Mouse (Mus musculus) kidney, postnatal 0 days (tissue): ENCODE measurements at regions not wholly inside any gene's neighbourhood (a gene's known extent, or its start where the extent isn't known, plus 50 kb on each side); places are given as distances from the start of the nearest gene placed in this dataset.

ENCODE experiments used
- ATAC-seq: fragments of 200-750 bp; cut with Nextera tagmentation; replicated peaks from 2 replicates; pipeline ENCODE4 v1.8.0; 2017; ENCODE audit warnings: low read depth, moderate number of reproducible peaks, moderate TSS enrichment, moderate library complexity; ENCODE audit not compliant: low FRiP score
- DNase-seq: peaks from one replicate; pipeline ENCODE4 v3.0.0-alpha.2; 2016; ENCODE audit warnings: low spot score
- H3K27ac ChIP-seq: fragments of 300-500 bp; sonication (generic); 2 replicates; pipeline ENCODE4 v1.5.1; 2014; ENCODE audit warnings: mild to moderate bottlenecking
- H3K27me3 ChIP-seq: fragments of 300-500 bp; sonication (generic); 2 replicates; pipeline ENCODE4 v1.6.1; 2014; ENCODE audit warnings: low read length, mixed read lengths; ENCODE audit not compliant: insufficient read depth
- H3K36me3 ChIP-seq: fragments of 300-500 bp; sonication (generic); 2 replicates; pipeline ENCODE4 v1.6.1; 2014; ENCODE audit warnings: low read length, mixed read lengths; ENCODE audit not compliant: insufficient read depth
- H3K4me1 ChIP-seq: fragments of 300-500 bp; sonication (generic); replicated peaks from 2 replicates; pipeline ENCODE4 v1.6.1; 2014; ENCODE audit warnings: antibody characterized with exemption, low read length, mixed read lengths; ENCODE audit not compliant: insufficient read depth
- H3K4me2 ChIP-seq: fragments of 300-500 bp; sonication (generic); 2 replicates; pipeline ENCODE4 v1.6.1; 2014; ENCODE audit warnings: mild to moderate bottlenecking, low read length, moderate library complexity, mixed read lengths
- H3K4me3 ChIP-seq: fragments of 300-500 bp; sonication (generic); replicated peaks from 2 replicates; pipeline ENCODE4 v1.5.1; 2014; ENCODE audit warnings: low read depth, low read length
- H3K9ac ChIP-seq: fragments of 300-500 bp; sonication (generic); 2 replicates; pipeline ENCODE4 v1.6.1; 2014; ENCODE audit warnings: low read depth, low read length
- H3K9me3 ChIP-seq: fragments of 300-500 bp; sonication (generic); replicated peaks from 2 replicates; pipeline ENCODE4 v1.6.1; 2016; ENCODE audit warnings: low read length, inconsistent platforms, mixed read lengths
- CTCF ChIP-seq: IDR thresholded peaks from 2 replicates; pipeline ENCODE4 v1.5.1; 2016; ENCODE audit warnings: antibody characterized with exemption, low read depth, mild to moderate bottlenecking, moderate library complexity
- WGBS: fragments of 180-500 bp; shearing (Covaris S2); extraction: QIAGEN DNeasy Blood & Tissue Kit; methylation state at CpG from one replicate; pipeline ENCODE4 v1.1.7; 2014; 5-methylcytosine and 5-hydroxymethylcytosine counted together

DNA sequence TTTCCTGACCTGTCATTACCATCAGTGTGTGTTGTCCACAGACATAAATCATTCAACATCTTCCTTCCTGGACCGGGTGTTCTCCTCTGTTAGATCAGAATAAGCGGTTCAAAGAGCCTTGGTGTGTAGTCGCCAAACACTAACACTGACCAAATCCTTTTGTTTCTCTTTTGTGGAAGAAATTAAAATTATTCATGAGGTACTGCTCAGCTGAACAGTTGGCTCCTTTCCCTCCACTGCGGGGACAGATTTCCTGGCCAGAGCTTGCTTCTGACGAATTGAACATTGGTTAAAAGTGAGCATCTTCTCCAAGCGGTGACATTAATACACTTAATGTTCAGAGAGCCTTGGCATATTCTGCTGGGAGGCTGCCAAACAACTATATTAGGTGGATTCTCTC, 506.2 kb downstream of the 1810013L24Rik start:
- no peaks in the 10 kb centered on the region for H3K36me3 ChIP-seq
- no peak overlapping the region for H3K27ac ChIP-seq
- no peak for DNase-seq
- no peak overlapping the region for H3K4me2 ChIP-seq
- H3K27me3 ChIP-seq = no peaks in the 10 kb centered on the region
- H3K9me3 ChIP-seq = no peaks in the 10 kb centered on the region
- no peak overlapping the region for H3K9ac ChIP-seq
- TF ChIP-seq CTCF = no peak
- 60% methylated on average over 6 of the region's 6 CpGs for WGBS
- no peak overlapping the region for H3K4me3 ChIP-seq
- ATAC-seq = no peak
- no peaks in the 10 kb centered on the region for H3K4me1 ChIP-seq

DNA sequence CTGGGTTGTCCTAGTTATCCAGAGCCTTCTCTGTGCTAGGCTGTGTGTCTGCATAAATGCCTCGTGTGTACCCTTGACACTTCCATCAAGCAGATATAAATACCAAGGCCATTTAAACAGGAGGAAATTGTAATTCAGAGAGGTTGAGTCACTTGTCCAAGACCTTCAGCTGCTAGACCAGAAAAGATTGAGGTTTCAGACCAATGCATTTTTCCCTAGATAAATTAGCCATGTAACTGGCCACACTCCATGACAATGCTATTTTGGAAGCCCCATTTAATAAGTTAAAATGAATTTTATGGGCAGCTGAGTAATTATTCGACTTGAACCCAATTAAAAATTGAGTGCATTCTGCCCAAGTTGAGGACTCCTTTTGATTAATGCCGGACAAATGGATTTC, 509.6 kb downstream of the 1810013L24Rik start:
- no peak overlapping the region for H3K4me2 ChIP-seq
- H3K27me3 ChIP-seq = no peaks in the 10 kb centered on the region
- DNase-seq (no peak), ATAC-seq (no peak)
- H3K4me3 ChIP-seq = no peak overlapping the region
- no peak overlapping the region for H3K9ac ChIP-seq
- no peaks in the 10 kb centered on the region for H3K9me3 ChIP-seq
- no peaks in the 10 kb centered on the region for H3K4me1 ChIP-seq
- no peaks in the 10 kb centered on the region for H3K36me3 ChIP-seq
- no peak for TF ChIP-seq CTCF
- H3K27ac ChIP-seq = no peak overlapping the region
- WGBS = 69% methylated on average over 3 of the region's 3 CpGs

DNA sequence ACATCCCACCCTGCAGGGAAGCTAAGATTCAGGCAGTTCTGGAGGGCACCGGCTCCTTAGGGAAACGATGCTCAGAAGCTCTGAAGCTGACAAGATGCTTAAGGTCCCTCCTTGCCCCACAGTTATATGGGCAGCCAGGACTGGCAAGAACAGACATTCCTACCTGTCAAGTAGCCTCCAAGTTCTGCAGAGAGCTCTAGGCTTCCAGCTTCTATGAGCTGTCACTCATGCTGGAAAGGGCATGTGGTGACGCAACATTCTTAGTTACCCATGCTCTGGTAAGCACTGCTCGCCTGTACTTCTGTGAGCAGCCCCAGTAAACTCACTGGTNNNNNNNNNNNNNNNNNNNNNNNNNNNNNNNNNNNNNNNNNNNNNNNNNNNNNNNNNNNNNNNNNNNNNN, 511.3 kb downstream of the 1810013L24Rik start:
- Histone ChIP-seq H3K36me3 (no peaks in the 10 kb centered on the region), H3K27ac (no peak overlapping the region), H3K9ac (no peak overlapping the region), H3K9me3 (no peaks in the 10 kb centered on the region), H3K4me1 (no peaks in the 10 kb centered on the region), H3K4me2 (no peak overlapping the region), H3K4me3 (no peak overlapping the region), H3K27me3 (no peaks in the 10 kb centered on the region)
- DNase-seq = no peak
- TF ChIP-seq CTCF = no peak
- ATAC-seq = no peak
- WGBS = 79% methylated on average over 4 of the region's 4 CpGs

DNA sequence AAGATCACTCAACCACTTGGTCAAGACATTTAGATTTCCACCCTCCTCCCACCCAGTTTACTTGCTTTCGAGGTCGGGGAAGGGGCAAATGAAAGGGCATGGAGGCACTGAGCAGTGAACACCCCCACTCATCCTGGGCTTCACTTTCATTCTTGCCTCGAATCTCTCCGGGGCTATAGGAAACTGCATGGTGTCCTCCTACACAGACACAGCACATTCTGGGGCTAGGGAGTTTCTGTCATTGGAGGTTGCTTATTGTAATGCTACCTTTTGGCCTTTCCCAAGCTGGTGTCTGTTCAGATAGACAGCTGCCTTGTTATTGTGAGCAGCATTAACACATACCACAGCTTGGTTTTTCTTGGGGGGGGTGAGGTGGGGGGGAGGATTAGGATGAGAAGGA, 523.9 kb downstream of the 1810013L24Rik start:
- H3K36me3 ChIP-seq = no peaks in the 10 kb centered on the region
- H3K4me3 ChIP-seq = no peak overlapping the region
- ATAC-seq (no peak), DNase-seq (no peak)
- no peak overlapping the region for H3K4me2 ChIP-seq
- 35% methylated on average over 4 of the region's 4 CpGs for WGBS
- no peak overlapping the region for H3K27ac ChIP-seq
- TF ChIP-seq CTCF = no peak
- H3K27me3 ChIP-seq = no peaks in the 10 kb centered on the region
- no peak overlapping the region for H3K9ac ChIP-seq
- no peaks in the 10 kb centered on the region for H3K9me3 ChIP-seq
- no peaks in the 10 kb centered on the region for H3K4me1 ChIP-seq

DNA sequence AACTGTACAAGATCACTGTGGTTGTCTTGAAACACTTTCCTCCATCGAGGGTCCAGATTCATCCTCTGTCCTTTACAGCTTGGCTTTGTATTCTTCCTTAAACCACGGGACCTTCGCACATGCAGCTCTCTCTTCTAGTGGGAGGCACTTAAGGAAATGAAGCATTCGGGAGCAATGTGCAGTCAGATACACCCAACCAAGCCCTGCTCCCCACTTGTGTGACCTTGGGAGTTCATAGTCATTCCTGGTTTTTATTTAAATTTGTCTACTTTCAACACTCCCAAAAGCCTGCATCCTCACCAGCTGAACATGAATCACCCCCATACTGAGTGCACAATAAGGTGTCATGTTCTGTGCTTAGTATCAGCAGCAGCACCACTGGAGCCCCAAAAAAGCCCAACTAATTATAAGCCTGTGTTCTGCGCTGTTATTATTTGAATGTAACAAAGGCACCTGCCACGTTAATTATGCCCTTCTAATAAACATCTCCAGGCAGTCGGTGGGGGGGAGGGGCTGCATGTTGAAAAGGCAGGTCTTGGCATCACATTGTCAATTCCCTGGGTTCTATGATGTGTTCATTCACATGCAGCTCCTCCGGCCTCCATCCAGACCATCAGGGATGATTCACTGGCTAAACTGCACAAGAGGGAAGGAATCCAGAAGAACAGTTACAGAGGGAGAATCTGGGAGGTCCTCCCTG, 524.6 kb downstream of the 1810013L24Rik start:
- H3K4me1 ChIP-seq = no peaks in the 10 kb centered on the region
- H3K9me3 ChIP-seq = no peaks in the 10 kb centered on the region
- no peak overlapping the region for H3K4me3 ChIP-seq
- ATAC-seq = no peak
- H3K9ac ChIP-seq = no peak overlapping the region
- TF ChIP-seq CTCF = no peak
- no peaks in the 10 kb centered on the region for H3K36me3 ChIP-seq
- WGBS = 81% methylated on average over 8 of the region's 8 CpGs
- DNase-seq = no peak
- H3K27me3 ChIP-seq = no peaks in the 10 kb centered on the region
- no peak overlapping the region for H3K27ac ChIP-seq
- no peak overlapping the region for H3K4me2 ChIP-seq

DNA sequence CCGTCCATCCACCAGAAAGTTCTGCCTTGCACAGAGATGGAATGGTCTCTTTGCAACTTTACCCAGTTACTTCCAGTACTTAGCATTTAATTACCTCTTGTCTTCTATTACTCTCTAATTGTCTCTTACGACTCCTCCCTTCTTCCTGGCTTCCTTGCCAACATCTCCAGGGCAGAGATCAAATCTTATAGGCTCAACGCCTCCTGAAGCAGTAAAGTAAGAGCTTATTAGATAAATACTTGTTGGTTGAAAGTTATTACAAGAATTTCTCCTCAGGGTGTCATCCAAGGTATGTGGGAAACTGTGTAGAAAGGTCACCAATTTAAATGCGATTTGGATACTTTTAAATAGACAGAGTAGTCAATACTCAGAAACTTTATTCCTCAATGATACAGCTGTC, 528.8 kb downstream of the 1810013L24Rik start:
- Histone ChIP-seq H3K4me2 (no peak overlapping the region), H3K27ac (no peak overlapping the region), H3K27me3 (no peaks in the 10 kb centered on the region), H3K9ac (no peak overlapping the region), H3K4me1 (no peaks in the 10 kb centered on the region), H3K9me3 (no peaks in the 10 kb centered on the region), H3K36me3 (no peaks in the 10 kb centered on the region), H3K4me3 (no peak overlapping the region)
- ATAC-seq = no peak
- 59% methylated on average over 4 of the region's 4 CpGs for WGBS
- no peak for DNase-seq
- no peak for TF ChIP-seq CTCF
